Mouse (Mus musculus) C2C12 (cell line): ENCODE measurements around the gene Nus1. TPM values are rescaled to one million over a fixed set of nuclear protein-coding genes. Genes with fewer than 3 reads are reported as not detected.

Experiments used
- H3K27me3 ChIP-seq: one replicate; pipeline ENCODE4 v1.6.1; 2011; ENCODE audit not compliant: control insufficient read depth, insufficient read depth, insufficient read length
- H3K36me3 ChIP-seq: one replicate; pipeline ENCODE4 v1.6.1; 2011; ENCODE audit not compliant: control insufficient read depth, insufficient read depth
- H3K4me3 ChIP-seq: one replicate; pipeline ENCODE4 v1.5.1; 2011; ENCODE audit warnings: mild to moderate bottlenecking, control low read depth; ENCODE audit not compliant: poor library complexity, insufficient read depth, severe bottlenecking
- H3K79me2 ChIP-seq: one replicate; pipeline ENCODE4 v1.6.1; 2011; ENCODE audit not compliant: control insufficient read depth, insufficient read depth
- H3K79me3 ChIP-seq: one replicate; pipeline ENCODE4 v1.6.1; 2011; ENCODE audit warnings: low read depth, control low read depth
- H3ac ChIP-seq: one replicate; pipeline ENCODE3; 2011; ENCODE audit warnings: low read depth; ENCODE audit not compliant: control insufficient read depth, insufficient read length
- CEBPB ChIP-seq: IDR thresholded peaks from one replicate; pipeline ENCODE4 v1.6.1; 2011; ENCODE audit warnings: low read depth, mild to moderate bottlenecking, control low read depth, moderate library complexity
- CTCF ChIP-seq: IDR thresholded peaks from one replicate; pipeline ENCODE4 v1.5.1; 2011; ENCODE audit not compliant: control insufficient read depth, insufficient read depth, insufficient read length
- FOSL1 ChIP-seq: IDR thresholded peaks from one replicate; pipeline ENCODE4 v1.8.0; 2011; ENCODE audit warnings: mild to moderate bottlenecking, low read length; ENCODE audit not compliant: poor library complexity, insufficient read depth, severe bottlenecking
- MAX ChIP-seq: IDR thresholded peaks from one replicate; pipeline ENCODE4 v1.6.1; 2011; ENCODE audit warnings: mild to moderate bottlenecking, control low read depth
- MYOD1 ChIP-seq: IDR thresholded peaks from one replicate; pipeline ENCODE4 v1.6.1; 2011; ENCODE audit warnings: low read depth; ENCODE audit not compliant: control insufficient read depth, insufficient read length
- MYOG ChIP-seq: IDR thresholded peaks from one replicate; pipeline ENCODE4 v1.6.1; 2011; ENCODE audit not compliant: control insufficient read depth, insufficient read length; ENCODE audit errors: extremely low read depth
- USF1 ChIP-seq: IDR thresholded peaks from one replicate; pipeline ENCODE4 v1.6.1; 2011; ENCODE audit warnings: low read depth, mild to moderate bottlenecking, control low read depth, moderate library complexity
- polyA plus RNA-seq: library from polyadenylated mRNA; unstranded; fragments of >200 nt; fragmentation: generic; extraction: Trizol; gene quantifications from one replicate; pipeline ENCODE4 v1.2.1, GENCODE M21; 2012; ENCODE audit warnings: missing spikeins

The Nus1 gene
- polyA plus RNA-seq, 1 experiment, result 16.1 TPM

GRCm38 (mm10) chr10:52419402-52419801, 2.1 kb downstream of the Nus1 start:
- Histone ChIP-seq H3ac (peak overlapping the region; percentile 8), H3K36me3 (peaks cover 11% of the 10 kb centered on the region), H3K79me2 (peaks cover 70% of the 10 kb centered on the region), H3K79me3 (peaks cover 67% of the 10 kb centered on the region), H3K27me3 (no peaks in the 10 kb centered on the region), H3K4me3 (peak overlapping the region; percentile 98)
- no peak for TF ChIP-seq USF1
- no peak for TF ChIP-seq MYOG
- no peak for TF ChIP-seq CTCF
- TF ChIP-seq FOSL1, result no peak
- no peak for TF ChIP-seq CEBPB
- no peak for TF ChIP-seq MAX
- TF ChIP-seq MYOD1, result no peak

- no peak for TF ChIP-seq MAX
- TF ChIP-seq MYOD1, result no peak
- no peak for TF ChIP-seq CEBPB
- TF ChIP-seq USF1, result no peak
- no peak for TF ChIP-seq FOSL1
- no peak for TF ChIP-seq MYOG
- no peak for TF ChIP-seq CTCF
Measured at GRCm38 (mm10) chr10:52420526-52420925, 3.2 kb downstream of the Nus1 start.

GRCm38 (mm10) chr10:52421716-52422115, 4.4 kb downstream of the Nus1 start:
- H3K4me3 ChIP-seq, result no peak overlapping the region
- peaks cover 11% of the 10 kb centered on the region for H3K36me3 ChIP-seq
- peaks cover 91% of the 10 kb centered on the region for H3K79me3 ChIP-seq
- H3K79me2 ChIP-seq, result peaks cover 93% of the 10 kb centered on the region
- H3K27me3 ChIP-seq, result no peaks in the 10 kb centered on the region
- no peak for TF ChIP-seq FOSL1
- TF ChIP-seq CEBPB, result no peak
- no peak for TF ChIP-seq USF1
- TF ChIP-seq MAX, result no peak
- no peak for TF ChIP-seq CTCF
- TF ChIP-seq MYOG, result no peak
- TF ChIP-seq MYOD1, result no peak
- no peak overlapping the region for H3ac ChIP-seq

More at GRCm38 (mm10) chr10:52420526-52420925, 3.2 kb downstream of the Nus1 start:
- Histone ChIP-seq H3K79me3 (peaks cover 79% of the 10 kb centered on the region), H3K79me2 (peaks cover 81% of the 10 kb centered on the region), H3ac (no peak overlapping the region), H3K27me3 (no peaks in the 10 kb centered on the region), H3K4me3 (no peak overlapping the region), H3K36me3 (peaks cover 11% of the 10 kb centered on the region)

- no peak overlapping the region for H3K4me3 ChIP-seq
- peaks cover 100% of the 10 kb centered on the region for H3K79me3 ChIP-seq
- H3K27me3 ChIP-seq, result no peaks in the 10 kb centered on the region
- no peak overlapping the region for H3ac ChIP-seq
- H3K36me3 ChIP-seq, result peaks cover 11% of the 10 kb centered on the region
- TF ChIP-seq USF1 (no peak), FOSL1 (no peak), MAX (no peak), CTCF (no peak), MYOG (no peak), CEBPB (no peak), MYOD1 (no peak)
- H3K79me2 ChIP-seq, result peaks cover 100% of the 10 kb centered on the region
Measured at GRCm38 (mm10) chr10:52423097-52423496, 5.8 kb downstream of the Nus1 start.

- Histone ChIP-seq H3K36me3 (peaks cover 29% of the 10 kb centered on the region), H3K4me3 (no peak overlapping the region), H3K79me3 (peaks cover 82% of the 10 kb centered on the region), H3ac (no peak overlapping the region), H3K79me2 (peaks cover 86% of the 10 kb centered on the region), H3K27me3 (no peaks in the 10 kb centered on the region)
- TF ChIP-seq MYOG (no peak), FOSL1 (no peak), CEBPB (no peak), MYOD1 (no peak), USF1 (no peak), MAX (no peak), CTCF (no peak)
Measured at GRCm38 (mm10) chr10:52426314-52426980, 9.1 kb downstream of the Nus1 start.
